Comparison of ENCODE assay signal across 12 mouse cellular contexts in the genomic region with DNA sequence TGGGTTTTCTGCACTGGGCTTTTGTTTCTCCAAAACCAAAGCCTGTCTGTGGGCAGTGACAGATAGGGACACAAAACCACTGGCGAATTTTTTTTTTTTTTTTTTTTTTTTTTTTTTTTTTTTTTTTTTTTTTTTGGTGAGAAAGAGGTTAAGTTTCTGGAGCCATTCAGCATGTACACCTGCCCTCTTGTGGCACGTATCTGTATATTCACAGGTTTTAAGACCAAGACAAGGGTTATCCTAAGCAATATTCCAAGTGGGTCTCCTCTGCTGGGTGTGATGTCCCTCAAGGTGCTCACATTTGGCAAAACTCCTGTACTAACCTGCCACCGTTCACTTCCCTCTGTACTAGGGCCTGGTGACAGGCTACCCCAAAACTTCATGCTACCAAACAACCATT. TPM values are rescaled to one million over a fixed set of nuclear protein-coding genes. Genes with fewer than 3 reads are reported as not detected.
DNase-seq lines count a peak whose midpoint lies in the region; ATAC-seq and TF ChIP-seq lines count a peak whose summit lies in the region.
"Had no signal": no experiment of that assay in that cellular context is flagged by ENCODE, and none has a peak within 500 bp of the region (broad histone marks: within the 10 kb centered on the region; RNA-seq: fewer than 3 reads in every experiment).

No protein-coding gene starts in this region.

- H3K36me3 ChIP-seq in heart, adult 2 months (ENCODE audit: control insufficient read depth, insufficient read depth, low read length): no peaks in the 10 kb centered on the region
- H3K36me3 ChIP-seq: intestine, embryonic 15.5 days had no signal

- 32% methylated on average over 3 of the region's 3 CpGs for WGBS in heart, adult 2 months

- no peak for DNase-seq in heart, adult 2 months
- DNase-seq in heart, adult 8-10 months (ENCODE audit: low spot score): no peak
- peak; percentile 10 for DNase-seq in left cerebral cortex, postnatal 4 days
- DNase-seq in left cerebral cortex, adult 18-20 months (ENCODE audit: low spot score in 2 of 2): no peak
- peak; percentile 61 for DNase-seq in forelimb bud, embryonic 11.5 days (ENCODE audit: low read depth, low spot score)
- DNase-seq in adrenal gland, postnatal 25 days: no peak
- DNase-seq in adipocyte (ENCODE audit: low spot score): no peak
- DNase-seq: right cerebral cortex, adult 18-20 months; thymus, adult 2 months had no signal

- TF ChIP-seq POLR2A in heart, adult 2 months (IDR thresholded peaks at IDR 0.05; ENCODE audit: insufficient read depth, low read depth, low read length): no peak

- H3K27ac ChIP-seq in heart, adult 2 months: no peak overlapping the region
- H3K27ac ChIP-seq: intestine, embryonic 15.5 days had no signal

- H3K79me2 ChIP-seq in heart, adult 2 months (replicated peaks; ENCODE audit: control insufficient read depth, insufficient read depth, low read length): no peaks in the 10 kb centered on the region

- no peak overlapping the region for H3K9ac ChIP-seq in heart, adult 2 months (ENCODE audit: low read depth, low read length)
- H3K9ac ChIP-seq: intestine, embryonic 15.5 days had no signal

- no peaks in the 10 kb centered on the region for H3K27me3 ChIP-seq in heart, adult 2 months (ENCODE audit: control insufficient read depth, insufficient read depth, low read length)
- H3K27me3 ChIP-seq: intestine, embryonic 15.5 days had no signal

- 0 out of 2 replicates have a peak, but pooled peaks have one; percentile 56 for ATAC-seq in cerebellum, adult (ENCODE audit: insufficient number of reproducible peaks, low FRiP score, low TSS enrichment)
- ATAC-seq: intestine, embryonic 15.5 days had no signal

- TF ChIP-seq EP300 in heart, adult 2 months (IDR thresholded peaks at IDR 0.05; ENCODE audit: insufficient read depth, low read depth, low read length): no peak

- peak; percentile 21 for TF ChIP-seq CTCF in heart, adult 2 months (IDR thresholded peaks at IDR 0.05)

- no peaks in the 10 kb centered on the region for H3K4me1 ChIP-seq in heart, adult 2 months (ENCODE audit: control insufficient read depth, insufficient read depth, low read length)

- intact Hi-C loops in heart, adult 2 months (cut with DNase I): no loop called here
- intact Hi-C loops in left cerebral cortex, postnatal 4 days (cut with DNase I): no loop called here

- H3K4me3 ChIP-seq in heart, adult 2 months: no peak overlapping the region
- H3K4me3 ChIP-seq: intestine, embryonic 15.5 days had no signal

RNA-seq across cellular contexts. Expression of gene Tex36, which starts 30.0 kb away (rescaled TPM):
- not detected for total RNA-seq in heart, adult 2 months (2021)
- not detected in 2 replicates for polyA plus RNA-seq in heart, adult 2 months (2012; rRNA removed)
- not detected for total RNA-seq in heart, adult 8-10 months (2022)
- total RNA-seq in left cerebral cortex, postnatal 4 days (2021): not detected
- total RNA-seq in left cerebral cortex, adult 18-20 months (2021): not detected
- not detected in 2 replicates for total RNA-seq in adrenal gland, postnatal 25 days (2021)
- total RNA-seq: liver, adult 2 months had no signal
- polyA plus RNA-seq: intestine, embryonic 15.5 days; liver, adult 2 months; thymus, adult 2 months had no signal

Comparison
In these comparisons a context has a peak if more than half of its experiments do, and no peak if none do; other contexts are left out.
1. DNase-seq: peak in left cerebral cortex, postnatal 4 days (single experiment) and forelimb bud, embryonic 11.5 days (single experiment); none in heart, adult 2 months (0 of 2), heart, adult 8-10 months (single experiment), left cerebral cortex, adult 18-20 months (0 of 2), adrenal gland, postnatal 25 days (single experiment) and adipocyte (single experiment).